Mouse (Mus musculus) testis, postnatal 10 days (tissue): Measurements from ENCODE around the gene Rftn1.
"Not testable (repeated sequence)": the region's sequence is repeated elsewhere in the genome, so short reads cannot be mapped to it uniquely, and the experiment has no call there.

Source experiments
- DNase-seq: peaks from one replicate; pipeline ENCODE4 v3.0.0; 2021; ENCODE audit warnings: low spot score

Rftn1 gene

DNA sequence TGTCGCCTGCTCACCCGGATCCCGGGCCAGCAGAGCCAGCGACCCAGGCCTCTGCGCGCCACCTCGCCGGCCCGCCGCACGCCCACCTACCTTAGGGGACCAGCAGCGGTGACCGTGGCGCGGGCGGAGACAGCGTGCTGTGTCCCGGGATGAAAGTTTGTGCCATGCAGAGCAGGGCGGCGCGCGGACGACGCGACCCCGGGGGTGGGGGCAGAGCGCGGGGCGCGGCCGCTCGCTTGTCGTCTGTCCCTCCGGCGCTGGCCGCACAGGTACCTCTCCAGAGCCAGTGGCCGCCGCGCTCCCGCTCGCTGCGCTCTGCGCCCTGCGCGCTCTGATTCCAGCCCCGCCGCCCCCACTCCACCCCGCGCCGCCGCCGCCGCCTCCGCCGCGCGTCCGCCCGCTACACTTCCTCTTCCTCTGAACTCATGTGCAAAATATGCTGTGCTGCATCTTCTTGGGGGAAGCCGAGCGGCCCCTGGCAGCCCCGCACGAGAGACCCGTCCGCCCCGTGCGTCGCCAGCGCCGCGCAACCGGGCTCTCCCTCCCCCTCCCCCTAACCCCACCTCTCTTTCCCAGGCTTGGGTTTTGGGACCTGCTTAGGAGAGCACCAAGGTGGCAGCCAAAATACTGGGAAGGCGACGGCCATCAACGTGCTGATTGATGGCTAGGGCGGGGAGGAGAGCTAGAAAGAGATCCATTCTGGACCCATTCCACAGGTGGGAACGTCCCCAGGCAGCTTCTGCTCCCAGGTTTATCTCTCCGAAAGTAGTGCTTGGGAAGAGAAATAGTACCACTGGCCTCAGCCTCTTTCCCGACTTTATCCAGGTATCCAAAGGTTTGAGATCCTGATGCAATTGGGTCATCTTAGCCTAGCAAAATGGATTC is at the start of gene Rftn1:
Gene Rftn1, minus strand, starts transcription at position 544 of the 885 bp plus-strand sequence.
- DNase-seq = peak; percentile 65

- DNase-seq = no peak
Observed at GRCm38 (mm10) chr17:50237818-50238610, 47.5 kb upstream of the Rftn1 start.

DNA sequence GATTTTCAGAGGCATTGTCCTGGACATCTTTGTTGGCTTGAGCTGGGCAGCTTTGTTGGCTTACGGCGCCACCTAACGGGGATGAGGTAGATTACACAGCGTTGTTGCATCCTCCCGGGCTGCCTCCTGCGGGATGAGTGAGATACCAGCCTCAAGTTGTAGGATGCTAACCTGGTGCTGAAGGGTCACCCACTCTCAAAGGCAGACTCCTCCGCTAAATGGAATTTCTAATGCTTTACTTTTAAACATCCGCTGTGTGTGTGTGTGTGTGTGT is 46.9 kb upstream of the Rftn1 start:
- peak; percentile 89 for DNase-seq

DNA sequence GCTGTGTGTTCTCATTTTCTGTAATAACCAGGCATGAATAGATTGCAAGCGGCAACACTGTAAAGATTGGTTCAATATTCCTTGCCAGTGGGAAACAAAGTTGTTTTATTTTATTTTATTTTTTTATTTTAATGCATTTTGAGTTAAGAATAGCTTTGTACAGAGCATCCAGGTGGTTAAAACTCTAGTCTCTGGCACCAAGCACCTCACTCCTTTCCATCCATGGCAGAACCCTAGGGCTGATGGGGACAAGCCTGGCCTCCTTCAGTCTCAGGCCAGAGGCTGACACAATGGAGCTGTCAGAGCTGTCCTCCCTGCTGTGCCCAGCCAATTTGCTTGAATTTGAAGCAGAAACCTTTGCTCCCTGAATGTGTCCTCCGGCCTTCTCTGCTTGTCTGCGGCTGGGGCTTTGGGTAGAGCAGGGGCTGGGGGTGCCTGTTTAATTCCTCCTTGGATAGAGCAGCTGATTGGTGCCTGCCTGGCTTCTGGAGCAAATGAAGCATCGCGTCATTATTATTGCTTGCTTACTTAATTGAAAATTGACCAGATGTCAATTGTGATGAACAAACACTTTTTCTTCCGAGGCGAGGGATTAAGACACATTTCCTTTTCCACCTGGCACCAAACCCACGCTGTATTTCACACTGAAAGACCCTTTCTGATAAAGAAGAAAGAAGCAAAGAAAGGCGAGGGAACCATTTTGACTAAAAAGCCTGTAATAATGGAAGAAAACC is 46.4 kb upstream of the Rftn1 start:
- peak; percentile 39 for DNase-seq

GRCm38 (mm10) chr17:50235943-50236701 is 45.6 kb upstream of the Rftn1 start:
- DNase-seq = peak; percentile 38

DNA sequence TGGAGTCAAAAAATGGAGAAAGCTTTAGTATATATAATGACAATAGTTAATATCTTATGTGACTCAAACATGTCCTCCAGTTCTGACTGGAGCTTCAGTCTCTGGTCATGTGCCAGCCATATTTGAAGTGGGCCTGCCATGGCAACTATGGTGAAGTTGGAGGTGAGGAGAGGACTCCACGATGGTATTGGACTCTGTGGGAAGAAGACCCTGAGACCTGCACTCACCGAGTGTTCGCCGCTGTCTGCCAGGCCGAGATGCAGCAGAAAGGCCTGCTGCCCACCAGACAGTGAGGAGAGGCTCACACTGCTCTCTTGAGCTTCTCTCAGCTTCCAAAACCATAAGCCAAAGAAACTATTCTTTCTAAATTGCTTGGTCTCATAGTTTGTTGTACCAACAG is 43.5 kb upstream of the Rftn1 start:
- DNase-seq = peak; percentile 27

- DNase-seq = peak; percentile 47
Observed at GRCm38 (mm10) chr17:50232821-50233220, 42.3 kb upstream of the Rftn1 start.

GRCm38 (mm10) chr17:50231206-50231605 is 40.7 kb upstream of the Rftn1 start:
- peak; percentile 27 for DNase-seq

GRCm38 (mm10) chr17:50229534-50229933 is 39.1 kb upstream of the Rftn1 start:
- DNase-seq = peak; percentile 16

- DNase-seq = no peak
Observed at GRCm38 (mm10) chr17:50227366-50227765, 36.9 kb upstream of the Rftn1 start.

GRCm38 (mm10) chr17:50224718-50225117 is 34.2 kb upstream of the Rftn1 start:
- no peak for DNase-seq

- DNase-seq = no peak
Observed at GRCm38 (mm10) chr17:50217978-50218377, 27.5 kb upstream of the Rftn1 start.

GRCm38 (mm10) chr17:50215104-50215503 is 24.6 kb upstream of the Rftn1 start:
- DNase-seq = no peak

GRCm38 (mm10) chr17:50213117-50213516 is 22.6 kb upstream of the Rftn1 start:
- DNase-seq = no peak

DNA sequence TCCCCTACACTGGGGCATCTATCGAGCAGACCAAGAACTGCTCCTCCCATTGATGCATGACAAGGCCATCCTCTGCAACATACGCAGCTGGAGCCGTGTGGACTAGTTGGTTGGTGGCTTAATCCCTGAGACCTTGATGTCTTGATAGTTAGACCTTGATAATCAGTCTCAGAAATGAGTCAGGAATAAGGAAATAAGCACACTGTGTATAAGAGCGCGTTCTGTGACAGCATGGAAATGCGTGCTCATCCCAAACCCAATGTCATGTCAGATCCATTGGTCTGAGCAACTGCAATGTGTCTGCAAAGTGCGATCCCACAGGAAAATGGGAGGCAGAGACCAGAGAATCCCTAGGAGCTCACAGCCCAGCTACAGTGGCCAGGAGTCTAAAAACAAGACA is 21.3 kb upstream of the Rftn1 start:
- DNase-seq = no peak

DNA sequence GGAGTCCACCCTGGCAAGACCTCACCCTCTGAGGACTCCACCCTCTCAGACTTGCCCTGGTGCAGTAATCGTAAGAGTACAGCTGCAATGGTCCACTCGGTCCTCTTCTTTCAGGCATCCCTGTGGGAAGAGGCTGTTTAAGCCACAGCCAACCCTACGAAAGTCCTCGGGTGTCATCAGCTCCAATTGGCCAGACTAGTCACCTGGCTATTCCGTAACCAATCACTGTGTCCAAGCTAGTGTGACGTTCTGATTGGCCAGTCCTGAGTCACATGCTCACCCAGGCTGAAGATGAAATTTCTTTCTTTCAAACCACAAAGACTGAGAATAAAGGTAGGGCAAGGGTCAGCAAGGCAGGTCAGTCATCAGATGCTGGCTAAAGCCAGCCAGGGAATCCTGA is 19.4 kb upstream of the Rftn1 start:
- no peak for DNase-seq

- no peak for DNase-seq
Observed at GRCm38 (mm10) chr17:50208137-50209045, 17.9 kb upstream of the Rftn1 start.

DNA sequence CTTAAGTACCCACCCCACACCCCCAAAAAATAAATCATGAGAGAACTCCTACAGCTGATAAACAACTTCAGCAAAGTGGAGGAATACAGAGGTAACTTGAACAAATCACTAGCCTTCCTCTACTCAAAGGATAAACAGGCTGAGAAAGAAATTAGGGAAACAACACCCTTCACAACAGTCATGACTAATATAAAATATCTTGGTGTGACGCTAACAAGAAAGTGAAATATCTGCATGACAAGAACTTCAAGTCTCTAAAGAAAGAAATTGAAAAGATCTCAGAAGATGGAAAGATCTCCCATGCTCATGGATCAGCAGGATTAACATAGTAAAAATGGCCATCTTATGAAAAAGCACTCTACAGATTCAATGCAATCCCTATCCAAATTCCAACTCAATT is 15.8 kb upstream of the Rftn1 start:
- DNase-seq = not testable (repeated sequence)

DNA sequence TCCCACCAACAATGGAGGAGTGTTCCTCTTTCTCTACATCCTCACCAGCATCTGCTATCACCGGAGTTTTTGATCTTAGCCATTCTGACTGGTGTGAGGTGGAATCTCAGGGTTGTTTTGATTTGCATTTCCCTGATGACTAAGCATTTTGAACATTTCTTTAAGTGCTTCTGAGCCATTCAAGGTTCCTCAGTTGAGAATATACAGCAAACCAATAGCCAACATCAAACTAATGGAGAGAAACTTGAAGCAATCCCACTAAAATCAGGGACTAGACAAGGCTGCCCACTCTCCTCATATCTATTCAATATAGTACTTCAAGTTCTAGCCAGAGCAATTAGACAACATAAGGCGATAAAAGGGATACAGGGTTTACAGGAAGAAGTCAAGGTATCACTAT is 15.4 kb upstream of the Rftn1 start:
- DNase-seq = not testable (repeated sequence)

DNA sequence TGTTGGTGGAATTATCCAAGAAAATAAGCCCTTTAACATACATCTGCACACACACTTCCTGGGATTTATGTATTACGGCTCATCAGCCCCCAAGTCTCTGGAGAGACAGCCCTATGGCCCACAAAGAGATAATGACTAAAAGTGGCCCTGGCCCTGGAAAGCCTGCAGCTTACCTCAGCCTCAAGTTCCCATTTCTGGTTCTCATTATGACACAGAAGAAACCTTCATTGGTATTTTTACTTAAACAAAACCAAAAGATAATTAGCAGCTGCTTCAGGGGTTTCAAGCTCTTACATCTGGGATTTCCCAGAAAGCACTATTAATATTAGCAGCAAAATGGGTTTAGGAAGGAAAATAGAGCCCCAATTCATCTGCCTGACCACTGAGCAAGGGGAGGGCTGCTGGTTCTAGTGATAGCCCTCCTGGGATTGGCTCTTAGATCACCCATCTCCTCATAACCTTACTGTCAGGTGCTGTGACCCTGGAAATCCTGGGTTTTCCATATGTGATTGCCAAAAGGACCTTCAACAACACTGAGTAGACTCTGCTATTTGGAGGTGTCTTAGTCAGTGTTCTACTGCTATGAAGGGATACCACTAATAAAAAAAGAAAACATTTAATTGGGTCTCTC is 14.8 kb upstream of the Rftn1 start:
- DNase-seq = no peak
